Mouse (Mus musculus): ENCODE data around the gene Exosc8.
"Not testable (repeated sequence)": the region's sequence is repeated elsewhere in the genome, so short reads cannot be mapped to it uniquely, and the experiment has no call there.

Exosc8 gene

DNA sequence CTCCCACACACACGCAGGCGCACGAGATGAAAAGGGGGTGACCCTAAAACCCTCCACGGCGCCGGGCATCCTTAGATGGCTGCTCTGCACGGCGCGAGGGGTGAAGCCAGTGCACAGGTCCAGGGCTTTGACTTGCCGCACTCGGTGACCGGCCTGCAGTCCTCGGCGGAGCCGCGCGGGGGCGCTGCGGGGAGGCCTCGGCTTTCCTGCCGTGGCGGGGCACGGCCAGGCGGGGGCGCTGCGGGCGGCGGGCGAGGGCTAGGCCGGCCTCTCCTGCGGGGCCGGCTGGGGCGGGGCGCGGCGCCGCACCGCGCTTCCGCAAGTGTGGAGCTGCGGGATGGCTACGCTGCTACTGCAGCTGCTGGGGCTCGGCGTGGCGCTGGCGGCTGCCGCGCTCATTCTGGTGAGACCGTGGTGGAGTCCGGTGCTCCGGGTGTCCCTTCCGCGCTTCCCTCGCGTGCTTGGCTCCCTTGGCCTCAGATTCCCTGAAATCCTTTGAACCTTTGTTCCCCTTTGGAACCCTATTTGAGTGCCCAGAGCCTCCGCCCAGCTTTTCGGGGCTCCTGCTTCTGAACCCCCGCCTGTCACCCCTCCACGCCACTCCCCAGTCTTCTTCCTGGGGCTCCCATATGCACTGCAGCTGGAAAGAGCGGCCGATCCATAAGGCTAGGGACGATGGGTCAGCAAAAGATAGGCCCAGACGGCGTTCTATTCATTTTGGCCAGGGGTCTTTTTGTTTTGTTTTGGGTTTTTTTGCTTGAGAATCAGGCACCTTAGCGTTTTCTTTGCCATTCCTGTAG lies at the start of gene Exosc8, which contains the start of gene Alg5:
Exosc8 (minus strand) TSS at position 147 of the 800 bp plus-strand sequence.
Alg5 (plus strand) TSS at position 293 of the 800 bp plus-strand sequence.
- peak; percentile 81 for DNase-seq (ENCODE audit: low spot score)

DNA sequence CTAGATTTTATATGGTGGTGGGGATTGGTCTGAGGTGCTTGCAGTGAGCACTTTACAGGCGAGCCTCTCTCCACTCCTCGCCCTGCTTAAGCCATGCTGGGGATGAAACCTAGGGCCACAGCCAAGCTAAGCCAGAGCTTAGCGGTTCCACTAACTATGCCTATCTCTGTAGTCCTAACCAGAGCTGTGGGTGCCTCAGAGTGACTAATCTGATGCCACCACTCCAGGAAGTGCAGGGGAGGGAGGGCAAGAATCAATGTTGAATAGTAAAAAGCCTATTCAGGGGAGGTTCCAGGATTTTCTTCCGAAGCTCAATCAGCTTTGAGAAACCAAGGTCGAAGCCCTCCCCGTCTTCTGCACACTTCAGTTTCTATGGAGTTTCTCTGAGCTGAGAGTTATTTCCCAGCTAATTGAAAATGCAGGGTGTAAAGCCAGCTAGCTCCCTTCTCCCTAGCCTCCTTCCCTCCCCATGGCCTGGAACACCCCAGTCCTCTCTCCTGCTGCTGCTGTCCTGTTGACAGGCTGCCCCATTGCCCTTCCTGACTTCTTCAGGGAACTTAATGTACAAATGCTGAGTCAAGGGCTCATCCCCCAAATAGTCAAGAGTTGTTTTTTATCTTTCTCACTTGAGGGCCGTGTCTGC lies 40.9 kb upstream of the Exosc8 start:
- no peak for DNase-seq (ENCODE audit: low spot score)

DNA sequence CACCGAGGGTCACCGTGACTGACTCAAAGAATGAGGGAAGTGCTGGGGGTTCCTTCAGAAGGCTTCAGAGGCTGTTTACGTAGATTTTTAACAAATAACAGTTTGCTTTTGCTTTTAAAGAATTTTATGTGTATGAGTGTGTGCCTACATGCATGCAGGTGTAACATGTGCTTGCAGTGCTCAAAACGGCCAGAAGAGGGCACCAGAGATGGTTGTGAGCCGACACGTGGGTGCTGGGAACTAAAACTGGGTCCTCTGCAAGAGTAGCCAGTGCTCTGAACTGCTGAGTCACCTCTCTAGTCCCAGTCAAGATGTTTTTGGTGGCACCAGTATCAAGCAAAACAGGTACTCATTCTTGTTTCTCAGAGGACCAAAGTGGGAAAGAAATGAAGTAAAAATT lies 38.4 kb upstream of the Exosc8 start:
- DNase-seq (ENCODE audit: low spot score) = no peak

DNA sequence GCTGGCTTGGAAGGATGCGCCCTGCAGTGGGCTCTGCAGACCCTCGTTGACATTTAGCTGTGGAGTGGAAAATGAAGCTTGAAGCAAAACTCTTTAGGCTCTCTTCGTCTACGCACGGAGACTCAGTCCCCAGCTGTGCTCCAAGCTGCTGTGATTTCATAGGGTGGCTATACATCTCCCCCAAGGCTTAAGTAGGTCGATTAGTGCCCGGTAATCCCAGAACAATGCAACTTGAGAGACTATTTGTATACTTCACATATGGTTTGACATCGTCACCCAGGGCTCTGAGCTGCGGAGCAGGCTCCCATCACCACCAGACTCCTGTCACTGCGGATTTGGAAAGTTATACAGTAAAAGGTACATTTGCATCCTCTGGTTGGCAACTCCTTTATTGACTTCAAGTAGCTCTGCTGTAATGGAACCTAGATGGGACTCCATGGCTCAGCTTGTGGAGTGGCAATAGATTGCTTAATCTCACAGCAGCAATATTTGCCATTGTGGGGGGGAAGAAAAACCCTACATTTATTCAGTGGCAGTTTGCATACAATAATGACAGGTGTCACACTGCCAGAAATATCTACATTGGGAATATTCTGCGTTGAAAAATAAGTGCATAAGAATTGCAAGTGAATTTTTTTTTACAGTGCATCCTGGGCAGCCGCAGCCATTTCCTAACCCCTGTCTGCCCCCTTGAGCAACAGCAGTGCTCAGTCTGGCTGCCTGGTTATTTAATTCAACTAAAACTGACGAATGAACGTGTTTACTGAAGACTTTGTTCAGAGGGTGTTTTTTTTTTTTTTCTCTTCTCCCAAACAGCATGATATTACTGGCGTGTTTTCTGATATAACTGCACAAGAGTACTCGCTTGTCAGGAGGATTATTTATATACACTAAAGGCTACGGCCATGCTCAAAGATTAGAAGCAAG lies 34.4 kb upstream of the Exosc8 start:
- DNase-seq (ENCODE audit: low spot score) = no peak

DNA sequence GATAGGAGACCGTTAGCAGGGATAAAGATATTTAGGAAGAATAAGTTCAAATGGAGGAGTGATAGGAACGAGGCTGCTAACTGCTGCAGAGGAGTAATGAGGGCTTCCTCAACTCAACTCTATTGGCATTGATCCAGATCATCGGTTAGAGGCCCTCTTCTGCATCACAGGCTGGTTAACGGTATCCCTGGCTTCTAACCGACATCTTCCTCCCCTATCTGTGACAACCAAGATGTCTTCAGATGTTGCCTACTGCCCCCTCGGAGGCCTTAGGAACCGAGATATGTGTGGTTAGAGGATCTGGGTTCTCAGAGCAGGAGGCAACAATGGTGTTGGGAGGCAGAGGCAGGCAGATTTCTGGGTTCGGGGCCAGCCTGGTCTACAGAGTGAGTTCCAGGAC lies 33.4 kb upstream of the Exosc8 start:
- no peak for DNase-seq (ENCODE audit: low spot score)

DNA sequence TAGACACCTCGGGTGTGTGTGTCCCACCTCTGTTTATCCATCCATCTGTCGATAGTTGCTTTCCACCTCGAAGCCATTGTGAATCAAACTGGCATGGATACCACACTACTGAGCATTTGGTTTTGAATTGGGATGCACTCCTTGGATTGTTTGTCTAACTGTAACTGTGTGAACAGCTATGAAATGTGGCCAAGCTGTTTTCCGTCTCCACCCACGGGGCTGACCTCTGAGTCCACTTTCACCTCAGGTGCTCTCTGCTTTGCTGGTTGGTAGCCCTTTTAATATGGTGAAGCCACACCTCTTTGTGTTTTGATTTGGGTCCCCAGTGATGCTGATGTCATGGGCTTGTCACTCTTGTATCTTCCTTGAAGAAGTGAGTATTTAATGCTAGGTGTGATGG lies 31.6 kb upstream of the Exosc8 start:
- DNase-seq (ENCODE audit: low spot score) = no peak

DNA sequence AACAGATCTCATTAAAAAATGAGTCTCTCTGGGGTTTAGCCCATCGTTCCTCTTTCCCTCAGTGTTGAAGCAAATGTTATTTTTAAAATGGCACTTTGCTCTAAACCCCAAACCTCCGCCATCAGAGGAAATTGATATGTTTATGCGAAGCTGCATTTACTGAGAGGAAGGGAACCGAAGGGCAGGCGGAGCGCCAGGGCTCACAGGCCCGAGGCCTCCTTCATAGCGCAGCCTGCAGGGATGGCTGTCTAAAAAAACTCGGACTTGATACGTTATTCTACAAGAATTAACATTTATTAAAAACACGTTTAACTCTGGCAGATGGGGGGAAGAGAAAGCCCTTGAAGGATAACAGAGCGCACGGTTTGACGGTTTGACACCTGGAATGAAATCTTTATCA lies 30.8 kb upstream of the Exosc8 start:
- no peak for DNase-seq (ENCODE audit: low spot score)

DNA sequence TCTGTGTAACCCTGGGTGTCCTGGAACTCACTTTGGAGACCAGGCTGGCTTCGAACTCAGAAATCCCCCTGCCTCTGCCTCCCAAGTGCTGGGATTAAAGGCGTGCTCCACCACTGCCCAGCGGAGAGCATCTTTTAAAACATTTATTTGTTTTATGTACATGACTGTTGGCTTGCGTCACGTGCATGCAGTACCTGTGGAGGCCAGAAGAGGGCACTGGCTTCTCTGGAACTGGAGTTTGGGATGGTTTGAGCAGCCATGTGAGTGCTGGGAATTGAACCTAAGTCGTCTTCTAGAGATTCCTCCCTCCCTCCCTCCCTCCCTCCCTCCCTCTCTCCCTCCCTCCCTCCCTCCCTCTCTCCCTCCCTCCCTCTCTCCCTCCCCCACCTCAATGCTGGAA lies 30.3 kb upstream of the Exosc8 start:
- not testable (repeated sequence) for DNase-seq (ENCODE audit: low spot score)

DNA sequence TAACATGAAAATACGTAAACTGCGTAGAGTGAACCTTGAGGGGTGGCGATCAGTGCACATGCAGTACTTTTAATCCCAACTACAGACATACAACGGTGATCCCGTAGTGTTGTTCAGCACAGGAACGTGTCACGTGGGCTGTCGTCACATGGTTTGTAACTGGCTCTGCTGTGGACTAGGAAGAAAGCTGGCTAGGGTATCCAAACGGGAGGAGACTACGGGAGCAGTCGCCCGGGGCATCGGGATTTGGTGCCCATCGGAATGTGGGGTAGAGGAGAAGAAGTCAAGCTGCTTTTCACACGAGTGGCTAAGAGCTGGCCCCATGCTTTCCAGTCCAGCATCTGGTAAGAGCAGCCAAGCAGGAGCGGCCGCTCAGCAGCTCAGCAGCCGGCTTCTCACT lies 29.2 kb upstream of the Exosc8 start:
- peak; percentile 29 for DNase-seq (ENCODE audit: low spot score)

DNA sequence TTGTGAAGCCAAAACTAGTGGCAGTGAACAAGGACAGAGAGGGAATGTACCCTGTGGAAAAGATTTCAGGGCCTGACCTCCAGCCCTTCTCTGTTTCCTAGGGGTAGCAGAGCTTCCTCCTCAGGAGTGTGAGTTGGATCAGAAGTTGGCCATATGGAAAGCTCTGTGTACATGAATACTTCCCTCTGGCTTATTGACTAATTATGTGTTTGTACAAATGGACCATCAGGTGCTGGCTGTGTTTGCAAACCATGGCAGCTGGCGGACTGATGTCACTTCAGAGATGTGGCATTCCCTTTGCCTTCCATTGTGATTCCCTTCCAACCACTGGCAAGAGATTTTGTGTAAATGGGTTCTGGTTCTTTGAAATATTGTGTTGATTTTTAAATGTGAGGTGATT lies 26.1 kb upstream of the Exosc8 start:
- DNase-seq (ENCODE audit: low spot score) = no peak

DNA sequence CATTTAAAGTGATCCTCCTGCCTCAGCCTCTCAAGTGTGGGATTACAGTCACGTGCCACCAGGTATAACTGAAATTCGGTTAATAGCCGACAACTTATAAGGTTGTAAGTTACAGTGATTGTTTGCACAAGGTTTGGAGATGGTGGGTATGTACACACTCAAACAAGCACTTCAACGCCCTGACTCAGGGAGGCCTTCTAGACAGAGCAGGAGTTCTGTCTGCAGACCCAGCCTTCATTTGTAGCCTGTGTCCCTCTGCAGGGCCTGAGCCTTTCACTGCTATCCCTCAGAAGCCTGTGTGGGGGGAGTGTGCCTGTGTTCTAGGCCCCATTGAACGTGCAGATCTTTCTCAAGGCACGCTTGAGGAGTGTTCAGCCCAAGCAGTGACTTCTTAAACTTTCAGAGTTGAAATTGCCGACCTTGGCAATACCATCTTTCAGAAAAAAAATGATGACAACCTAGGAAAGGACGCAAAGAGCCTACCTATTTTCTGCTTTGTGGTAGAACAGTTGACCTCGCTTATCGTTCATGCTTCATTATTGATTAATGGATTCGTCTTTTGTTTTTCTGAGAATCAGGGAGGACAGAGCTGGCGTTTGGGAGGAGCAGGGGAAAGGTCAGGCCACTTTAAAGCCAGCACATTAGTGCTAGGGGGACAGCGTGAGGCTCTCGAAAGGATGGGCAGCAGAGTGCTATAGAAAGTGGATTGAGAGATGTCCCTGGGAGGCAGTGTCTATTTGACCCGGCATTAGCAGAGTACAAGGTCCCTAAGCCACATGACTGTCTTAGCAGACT lies 25.3 kb upstream of the Exosc8 start:
- no peak for DNase-seq (ENCODE audit: low spot score)

DNA sequence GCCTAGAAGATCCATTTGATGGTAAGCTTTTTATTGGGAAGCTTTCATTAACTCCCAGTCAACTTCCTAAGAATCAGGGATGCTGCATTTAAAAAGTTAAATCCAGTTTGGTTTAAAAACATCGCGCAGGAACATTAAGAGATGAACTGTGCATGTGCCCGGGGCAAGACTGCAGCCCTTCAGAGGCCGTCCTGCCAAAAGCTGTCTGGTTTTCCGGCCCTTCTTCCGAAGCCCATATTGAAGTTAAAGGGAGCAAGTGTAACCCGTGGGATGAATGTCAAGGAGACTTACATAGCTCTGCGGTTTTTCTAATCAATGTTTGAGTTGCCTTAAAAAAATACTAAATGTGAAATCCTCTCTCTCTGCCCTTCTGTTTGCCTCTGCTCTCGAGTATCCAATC lies 24.0 kb upstream of the Exosc8 start:
- DNase-seq (ENCODE audit: low spot score) = no peak

DNA sequence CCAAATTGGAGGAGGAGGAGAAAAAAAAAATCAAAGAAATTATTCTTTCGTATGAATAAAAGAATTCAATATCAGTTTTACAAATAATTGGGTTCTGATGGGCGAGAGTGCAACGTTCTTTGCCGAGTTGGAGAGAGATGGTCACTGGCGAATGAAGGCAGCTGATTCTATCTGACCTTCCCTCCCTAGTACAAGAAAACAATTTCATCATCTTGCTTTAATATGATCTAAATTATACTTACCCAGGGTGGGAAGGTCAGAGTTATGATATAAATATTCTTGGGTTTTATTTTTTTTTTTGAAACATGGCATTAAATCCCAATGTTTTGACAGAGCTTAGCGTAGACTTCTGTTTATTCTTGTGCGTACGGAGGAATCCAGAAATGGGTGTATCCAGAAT lies 22.3 kb upstream of the Exosc8 start:
- DNase-seq (ENCODE audit: low spot score) = no peak

DNA sequence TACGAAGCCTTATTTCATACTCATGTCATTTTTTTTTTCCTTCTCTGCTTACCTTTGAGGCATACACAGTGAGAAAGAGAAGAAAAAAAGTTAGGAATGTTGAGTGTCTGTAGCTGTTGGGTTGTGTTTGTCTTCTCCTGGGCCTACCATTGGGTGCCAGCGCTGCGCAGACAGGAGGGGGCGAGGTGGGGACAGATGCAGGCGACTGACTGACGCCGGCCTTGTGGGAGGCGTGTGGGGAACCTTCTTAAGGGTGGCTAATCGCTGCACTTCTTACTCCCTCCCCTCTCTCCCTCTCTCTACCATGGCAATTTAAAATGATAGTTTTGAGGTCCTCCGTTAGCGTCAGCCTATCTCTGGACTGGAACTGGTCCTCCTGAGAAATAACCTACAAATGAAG lies 20.9 kb upstream of the Exosc8 start:
- no peak for DNase-seq (ENCODE audit: low spot score)

DNA sequence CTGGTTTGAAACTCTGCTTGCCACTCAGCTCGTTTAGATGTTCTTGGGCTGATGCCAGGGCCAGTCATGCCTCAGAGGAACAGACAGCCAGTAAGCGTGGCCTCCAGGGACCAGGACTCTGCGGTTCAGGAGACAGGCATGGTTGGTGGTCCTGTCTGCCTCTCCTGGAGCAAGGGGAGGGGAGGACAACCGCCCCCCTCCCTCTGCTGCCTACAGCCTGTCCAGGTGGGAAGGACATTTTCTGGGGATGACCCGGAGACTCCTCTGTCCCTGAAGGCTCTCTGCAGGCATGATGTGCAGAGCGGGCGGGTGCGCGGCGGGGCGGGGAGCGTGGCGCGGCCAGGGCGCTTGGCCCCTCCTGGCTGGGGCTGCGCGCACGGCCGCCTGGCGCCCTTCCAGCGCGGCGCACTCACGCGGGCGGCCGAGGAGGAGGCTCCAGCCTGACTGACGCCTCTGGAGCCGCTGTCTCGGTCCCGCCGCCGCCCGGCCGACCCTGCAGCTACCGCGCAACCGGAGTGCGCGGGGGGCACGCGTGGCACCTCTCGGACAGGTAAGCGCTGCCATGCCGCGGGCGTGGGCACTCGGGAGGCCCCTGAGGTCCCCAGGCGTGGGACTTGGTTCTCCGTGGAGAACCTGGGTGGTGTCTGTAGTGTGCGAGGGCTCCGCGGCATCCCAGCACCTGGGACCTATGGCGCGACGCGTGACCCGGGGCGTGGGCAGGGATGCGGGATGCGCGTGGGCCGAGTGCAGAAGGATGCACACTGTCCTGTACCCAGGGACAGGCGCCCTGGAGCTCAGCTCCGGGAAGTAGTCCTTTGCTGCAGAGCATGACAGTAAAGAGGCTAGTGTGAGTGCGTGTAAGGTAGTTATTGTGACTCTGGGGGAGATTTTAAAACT lies 20.2 kb upstream of the Exosc8 start, which contains the start of gene Smad9:
Smad9 (plus strand) TSS at position 438 of the 897 bp plus-strand sequence.
- peak; percentile 48 for DNase-seq (ENCODE audit: low spot score)

DNA sequence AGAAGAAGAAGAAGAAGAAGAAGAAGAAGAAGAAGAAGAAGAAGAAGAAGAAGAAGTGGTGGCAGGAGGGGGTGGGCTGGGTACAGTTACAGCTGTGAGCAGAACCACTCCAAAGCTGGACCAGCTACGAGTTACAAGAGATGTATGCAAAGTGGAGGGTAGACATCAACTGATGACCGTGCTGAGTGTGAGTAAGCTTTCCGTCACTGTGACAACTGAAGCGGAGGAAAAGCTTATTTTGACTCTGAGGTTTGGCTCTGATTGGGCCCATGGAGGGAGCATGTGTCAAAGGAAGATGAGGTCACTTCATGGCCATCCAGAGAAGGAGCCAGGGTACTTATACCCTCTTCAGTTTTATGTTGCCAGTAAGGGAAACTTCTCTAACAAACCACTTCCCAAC lies 18.2 kb upstream of the Exosc8 start:
- no peak for DNase-seq (ENCODE audit: low spot score)

DNA sequence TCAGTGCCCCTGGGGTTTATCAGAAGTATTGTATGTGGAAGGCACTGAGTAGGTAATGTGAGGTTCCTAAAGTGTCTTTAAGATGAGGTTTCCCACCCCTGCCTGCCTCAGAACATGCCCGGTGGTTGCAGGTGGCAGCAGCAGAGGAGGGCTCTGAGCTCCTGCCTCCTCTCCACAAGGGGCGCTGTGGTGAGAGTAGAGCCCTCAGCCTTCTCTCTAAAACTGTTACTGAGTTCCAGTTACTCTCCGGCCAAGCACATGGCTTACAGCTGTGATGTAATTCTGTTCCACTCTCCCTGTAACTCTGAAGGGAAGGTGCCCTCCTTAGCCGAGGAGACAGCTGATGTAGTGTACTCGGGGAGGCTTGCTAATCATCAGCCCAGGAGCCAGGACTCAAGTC lies 10.6 kb upstream of the Exosc8 start:
- DNase-seq (ENCODE audit: low spot score) = no peak

DNA sequence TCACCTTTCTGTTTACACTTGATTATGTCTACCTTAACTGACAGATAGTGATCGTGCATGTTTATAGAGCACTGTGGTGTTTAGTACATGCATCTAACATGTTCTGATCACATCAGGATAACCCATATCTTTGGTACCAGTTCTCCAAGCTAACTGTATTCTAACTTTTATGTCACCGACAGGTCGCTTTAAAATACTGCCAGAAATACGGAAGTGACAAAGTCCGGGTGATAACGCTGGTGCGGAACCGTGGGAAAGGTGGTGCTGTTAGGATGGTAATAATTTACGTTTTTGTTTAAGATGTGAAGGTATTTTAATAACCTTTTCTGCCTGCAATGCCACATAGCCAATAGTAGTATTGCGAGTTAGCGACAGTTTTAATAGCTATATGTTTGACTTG lies 6.8 kb upstream of the Exosc8 start:
- DNase-seq (ENCODE audit: low spot score) = no peak

DNA sequence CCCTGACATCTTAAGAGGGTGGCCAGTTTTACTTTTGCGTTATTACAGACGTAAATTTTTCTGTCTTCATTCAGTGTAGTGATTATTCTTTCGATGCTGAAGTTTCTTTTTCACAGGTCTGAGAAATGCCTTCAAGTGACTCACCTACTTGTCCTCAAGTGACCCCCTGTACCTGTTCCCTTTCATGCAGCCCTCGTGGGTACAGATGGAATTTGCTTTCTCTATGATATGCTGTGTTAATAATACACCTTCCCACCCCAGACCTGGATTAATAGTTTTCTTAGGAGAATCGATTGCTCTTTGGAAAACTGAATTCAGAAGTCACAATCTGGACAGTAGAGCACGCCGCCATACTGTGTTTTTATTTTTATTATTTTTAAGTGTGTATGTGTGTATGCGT lies 2.1 kb upstream of the Exosc8 start:
- DNase-seq (ENCODE audit: low spot score) = no peak

DNA sequence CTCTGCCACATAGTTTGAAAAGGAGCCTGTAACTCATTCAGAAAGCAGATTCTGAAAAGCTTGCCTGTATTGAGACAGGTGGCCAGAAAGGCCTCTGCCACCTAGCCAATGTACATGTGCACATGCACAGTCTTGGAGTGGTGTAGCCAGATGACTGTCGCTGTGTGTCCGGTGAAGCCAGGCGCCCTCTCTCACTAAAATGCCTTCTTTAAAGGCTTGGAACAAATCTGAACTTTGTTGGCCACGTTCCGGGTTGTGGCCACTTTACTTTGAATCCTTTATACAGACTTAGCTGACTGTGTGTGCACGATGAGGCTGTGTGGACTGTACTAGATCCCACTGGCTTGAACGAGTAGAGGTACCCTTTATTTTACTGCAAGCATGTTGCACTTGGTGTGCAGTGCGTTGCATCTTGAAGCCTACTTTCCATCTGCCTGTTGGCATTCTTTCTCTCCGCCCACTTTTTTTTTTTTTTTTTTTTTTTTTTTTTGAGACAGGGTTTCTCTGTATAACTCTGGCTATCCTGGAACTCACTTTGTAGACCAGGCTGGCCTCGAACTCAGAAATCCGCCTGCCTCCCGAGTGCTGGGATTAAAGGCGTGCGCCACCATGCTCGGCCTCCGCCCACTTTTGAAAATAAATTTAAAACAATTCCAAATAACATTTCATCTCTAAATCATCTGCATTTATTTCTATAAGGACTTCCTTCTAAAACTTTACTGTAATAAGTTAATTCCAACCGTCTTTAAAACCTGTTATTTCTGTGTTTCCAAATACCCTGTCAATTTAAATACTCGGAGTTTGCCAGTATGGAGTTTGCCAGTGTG lies 1.1 kb upstream of the Exosc8 start:
- DNase-seq (ENCODE audit: low spot score) = no peak
